Mouse (Mus musculus) mouse trophoblast stem cell (cell line): ENCODE data around the gene Nbea.

Experiments
- in situ Hi-C, 2 experiments: fragments of 300-500 bp; cut with MseI, MboI; formaldehyde crosslinking; loops; 2 replicates in 1 of 2; 3 replicates in 1 of 2; pipeline ENCODE4 v1.15.1; 2025

The Nbea gene

DNA sequence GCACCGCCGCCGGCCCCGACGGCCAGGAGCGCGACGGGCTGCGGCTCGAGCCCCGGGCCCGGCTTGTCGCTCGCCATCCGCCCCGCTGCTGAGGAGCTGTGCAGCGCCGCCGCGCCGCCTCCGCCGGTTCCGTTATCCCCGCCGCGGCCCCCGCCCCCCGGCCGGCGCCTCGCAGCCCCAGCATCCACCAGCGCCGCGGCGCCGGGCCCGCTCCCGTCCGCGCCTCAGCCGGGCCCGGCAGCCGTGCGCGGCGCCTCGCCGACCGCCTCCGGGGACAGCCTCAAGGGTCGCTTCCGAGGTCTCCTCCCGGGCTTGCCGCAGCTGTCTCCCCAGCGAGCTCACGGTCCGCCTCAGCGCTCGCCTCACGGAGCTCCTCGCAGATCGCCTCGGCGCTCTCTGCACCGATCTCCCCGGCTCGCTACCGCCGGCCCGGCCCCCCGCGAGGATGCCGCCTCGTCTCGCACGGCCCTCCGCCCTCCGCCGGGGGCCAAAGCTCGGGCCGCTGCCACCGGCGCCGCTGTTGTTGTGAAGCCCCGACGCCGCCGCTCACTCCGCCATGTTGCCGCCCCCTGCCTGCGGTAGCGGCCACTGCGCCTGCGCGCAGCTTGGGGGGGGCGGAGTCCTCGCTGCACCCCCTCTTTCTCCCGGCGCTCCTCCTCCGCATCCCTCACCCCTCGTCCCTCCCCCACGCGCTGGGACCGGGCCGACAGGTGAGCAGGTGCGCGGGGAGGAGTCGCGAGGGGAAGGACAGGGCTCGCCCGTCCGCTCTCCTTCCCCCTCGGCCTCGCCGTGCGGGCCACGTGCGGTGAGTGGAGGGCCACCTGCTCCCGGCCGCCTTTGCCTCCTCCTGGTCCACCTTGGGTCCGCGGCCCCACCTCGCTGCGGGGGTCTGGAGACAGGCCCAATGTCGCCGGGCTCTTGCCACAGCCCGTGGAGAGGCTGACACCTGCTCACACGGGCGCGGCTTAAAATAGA lies at the start of gene Nbea:
Gene Nbea, minus strand, starts transcription at position 543 of the 975 bp plus-strand sequence.
- in situ Hi-C loops: no loop called here

DNA sequence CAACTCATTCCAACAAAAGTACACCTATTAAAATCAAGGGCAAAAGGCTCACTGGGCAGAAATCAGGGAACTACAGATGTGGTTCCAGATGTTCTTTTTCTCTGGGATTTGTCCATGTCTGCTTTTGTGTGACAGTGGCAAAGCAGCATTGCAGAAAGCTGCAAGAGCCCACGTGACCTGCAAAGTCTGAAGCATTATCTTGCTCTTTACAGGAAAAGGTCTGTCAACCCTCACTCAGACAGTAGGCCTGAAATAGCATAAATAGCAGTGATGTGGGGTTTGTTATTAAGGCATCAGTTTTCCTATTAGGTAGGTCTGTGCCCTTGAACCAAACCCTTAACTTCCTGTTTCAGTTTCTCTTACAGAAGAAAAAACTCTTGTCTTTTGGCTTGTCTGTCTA lies 45.8 kb upstream of the Nbea start:
- in situ Hi-C loops: no loop called here

DNA sequence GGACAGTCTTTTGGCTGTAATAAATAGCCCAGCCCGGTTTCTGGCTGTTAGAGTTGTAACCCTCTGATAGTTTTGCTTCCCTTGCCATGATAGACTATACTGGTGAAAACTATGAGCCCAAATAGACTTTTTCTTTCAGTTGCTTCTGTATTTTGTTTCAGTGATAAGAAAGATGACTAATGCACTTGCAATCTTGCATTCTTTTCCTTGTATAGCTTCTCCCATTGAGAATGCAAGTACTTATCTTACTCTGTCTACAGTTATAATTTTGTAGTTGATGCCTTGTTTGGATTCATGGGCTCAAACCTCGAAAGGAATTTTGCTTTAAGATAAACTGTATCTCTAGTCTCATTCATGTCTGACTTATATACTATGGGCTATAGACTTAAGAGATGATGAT lies 32.5 kb upstream of the Nbea start:
- in situ Hi-C loops: no loop called here

DNA sequence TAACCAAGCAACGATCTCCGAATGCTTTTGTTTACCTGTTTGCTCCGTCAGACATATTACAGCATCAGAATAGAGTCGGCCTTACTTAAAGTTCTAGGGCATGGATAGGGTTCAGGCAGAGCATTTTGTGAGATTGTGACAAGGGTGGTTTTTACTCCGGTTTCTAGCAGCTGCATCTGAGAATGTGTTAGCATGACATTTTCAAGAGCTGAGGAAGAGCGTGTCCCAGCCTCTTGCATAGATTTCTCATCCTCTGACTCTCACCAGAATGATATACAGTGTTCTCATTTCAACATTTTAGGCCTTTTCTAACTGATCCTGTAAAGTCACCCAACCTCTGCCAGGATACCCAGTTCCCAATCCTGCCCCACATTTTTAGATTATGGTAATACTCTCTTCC lies 20.5 kb upstream of the Nbea start:
- in situ Hi-C loops: no loop called here

DNA sequence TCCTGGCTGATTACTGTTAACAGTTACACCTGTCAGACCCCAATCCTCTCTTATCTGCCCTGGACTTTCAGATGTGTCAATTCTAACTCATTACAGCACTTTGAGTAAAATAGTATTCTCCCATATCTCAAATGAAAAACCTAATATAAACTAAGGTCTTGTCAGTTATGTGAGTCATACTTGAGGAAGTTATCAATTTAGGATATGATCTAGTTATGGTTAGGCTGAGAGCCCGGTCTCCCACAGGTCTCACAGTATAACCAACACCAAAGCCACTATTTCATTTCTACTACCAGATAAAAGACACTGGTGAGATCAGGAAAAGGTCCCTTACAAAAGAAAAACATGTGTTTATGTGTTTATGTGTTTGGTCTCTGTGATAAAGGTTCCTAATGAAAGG lies 4.7 kb upstream of the Nbea start:
- in situ Hi-C loops: no loop called here

DNA sequence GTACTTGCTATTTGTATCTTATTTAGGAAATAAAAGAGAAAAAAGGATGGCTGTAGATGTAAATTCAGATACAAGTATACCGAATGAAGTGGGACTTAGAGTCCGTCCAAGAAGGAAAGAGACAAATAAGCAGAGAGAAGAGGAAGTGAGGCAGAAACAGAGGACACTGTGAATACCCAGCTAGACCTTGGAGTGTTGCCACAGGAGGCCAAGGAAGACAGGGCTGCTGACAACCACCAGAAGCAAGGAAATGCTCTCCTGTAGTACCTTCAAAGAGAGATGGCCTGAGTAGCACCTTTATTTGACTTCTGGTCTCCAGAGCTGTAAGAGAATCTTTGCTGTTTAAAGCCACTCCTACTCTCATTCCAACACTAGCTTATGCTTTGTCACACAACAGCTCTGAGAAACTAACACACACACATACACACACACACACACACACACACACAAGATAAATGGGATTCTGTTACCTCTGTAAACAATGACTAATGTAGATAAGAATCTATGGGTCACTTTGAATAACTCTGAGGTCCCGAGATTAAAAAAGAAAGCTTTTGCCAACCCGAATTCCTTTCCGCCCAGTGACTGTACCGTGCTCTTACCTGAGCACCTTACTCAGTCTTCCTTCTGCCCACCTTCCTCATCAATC lies 3.8 kb upstream of the Nbea start:
- in situ Hi-C loops: no loop called here

DNA sequence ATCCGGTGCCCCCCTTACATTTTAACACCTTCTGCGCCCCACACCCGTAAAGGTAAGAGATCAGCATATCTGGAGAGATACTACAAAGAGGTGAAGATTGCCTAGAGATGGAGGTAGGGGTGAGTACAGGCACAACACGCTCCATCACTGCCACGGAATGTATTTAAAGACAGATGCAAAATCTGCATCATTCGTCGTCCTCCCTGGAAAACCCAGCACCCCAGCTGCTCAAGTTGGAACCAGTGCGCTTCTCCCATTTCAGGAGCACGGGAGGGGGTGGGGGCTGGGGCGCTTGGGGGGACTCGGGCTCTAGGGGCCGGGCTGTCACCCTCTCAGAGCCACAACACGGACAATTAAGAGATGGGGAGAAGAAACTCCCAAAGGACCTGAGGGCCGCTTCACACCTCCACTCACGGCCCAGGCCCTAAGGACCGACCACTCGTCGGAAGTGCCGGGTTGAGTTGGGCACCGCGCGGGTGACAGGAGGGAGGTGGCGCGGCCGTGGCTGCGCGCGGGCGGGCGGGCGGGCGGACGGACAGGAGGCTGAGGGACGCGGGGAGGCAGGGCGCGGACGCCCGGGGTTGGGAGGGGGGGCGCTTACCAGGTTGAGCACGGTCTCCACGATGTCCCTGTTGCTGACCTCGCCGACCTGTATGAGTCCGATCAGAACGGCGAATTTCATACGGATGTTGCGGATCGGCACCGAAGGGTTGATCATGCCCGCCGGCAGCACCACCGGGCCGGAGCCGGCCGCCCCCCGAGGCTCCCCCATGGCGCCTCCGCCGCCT lies 936 bp downstream of the Nbea start:
- in situ Hi-C loops: no loop called here

DNA sequence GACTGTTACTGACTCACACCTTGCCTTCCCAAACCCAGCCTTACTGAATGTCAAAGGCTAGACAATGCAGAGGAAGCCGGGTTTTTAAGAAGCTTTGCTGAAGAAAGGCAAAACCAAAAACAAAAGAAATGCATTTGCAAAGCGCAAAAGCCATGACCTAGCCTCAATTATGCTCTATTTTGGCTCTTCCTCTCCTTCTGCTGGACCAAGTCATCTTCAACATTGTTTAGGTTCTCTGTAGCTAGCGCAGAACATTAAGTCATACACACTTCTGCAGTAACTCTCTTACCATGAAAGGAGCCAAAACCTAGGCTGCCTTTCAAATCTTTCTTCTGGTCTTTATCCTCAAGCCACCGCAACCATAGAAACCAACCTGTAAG lies 1.5 kb downstream of the Nbea start:
- in situ Hi-C loops: no loop called here

DNA sequence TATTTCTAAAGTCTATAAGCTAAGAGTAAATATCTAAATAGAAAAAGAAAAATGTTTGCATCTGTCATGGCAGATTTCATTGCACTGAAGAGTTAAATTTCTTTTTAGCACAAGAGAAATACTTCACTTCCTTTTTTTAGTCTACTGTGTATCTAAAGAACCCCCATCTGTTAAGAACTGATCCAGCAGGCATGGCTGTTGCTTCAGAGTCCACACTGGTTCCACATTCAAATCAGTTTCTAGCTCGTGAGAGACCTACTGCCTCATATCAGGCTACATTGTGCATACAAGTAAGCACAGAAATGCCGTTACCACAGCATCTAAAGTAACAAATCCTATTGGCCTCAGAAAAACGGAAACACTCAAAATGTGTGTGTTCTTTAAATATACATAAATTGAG lies 2.5 kb downstream of the Nbea start:
- in situ Hi-C loops: no loop called here

DNA sequence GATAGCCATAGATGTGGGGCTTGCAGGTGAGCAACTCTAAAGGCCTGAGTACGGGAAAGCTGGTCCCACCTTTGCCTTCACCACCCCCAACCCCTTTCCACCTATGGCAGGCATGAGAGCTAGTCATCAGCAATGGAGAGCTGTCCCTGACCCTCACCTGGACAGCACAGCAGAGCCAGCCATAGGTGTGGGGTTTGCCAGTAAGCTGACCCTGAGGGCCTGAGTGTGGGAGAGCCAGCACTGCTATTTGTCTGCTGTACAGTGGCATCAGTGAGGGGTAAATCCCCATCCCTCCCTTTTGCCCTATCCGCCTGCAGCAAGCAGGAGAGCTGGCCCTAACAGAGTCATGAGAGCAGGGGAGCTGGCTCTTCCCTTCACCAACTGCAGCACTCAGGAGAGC lies 25.6 kb downstream of the Nbea start:
- in situ Hi-C loops: no loop called here

DNA sequence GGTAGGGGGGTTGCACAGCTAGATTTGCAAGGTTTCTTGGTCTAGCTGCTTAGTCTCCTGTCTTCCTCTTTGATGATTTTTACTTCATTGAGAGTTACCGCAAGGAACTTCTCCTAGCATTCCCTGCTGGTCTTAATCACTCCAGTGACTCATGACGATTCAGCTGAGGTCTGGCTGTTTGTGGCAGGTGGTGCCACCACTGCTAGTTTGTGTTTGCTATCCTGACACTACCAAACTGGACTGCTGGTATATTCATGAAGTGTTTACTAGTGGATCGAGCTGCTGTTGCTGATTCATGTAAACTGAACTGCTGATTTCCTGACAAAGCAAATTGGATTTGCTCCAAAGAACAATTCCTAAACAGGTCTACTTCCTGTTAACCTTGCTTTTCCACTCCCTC lies 56.8 kb downstream of the Nbea start:
- in situ Hi-C loops: no loop called here

DNA sequence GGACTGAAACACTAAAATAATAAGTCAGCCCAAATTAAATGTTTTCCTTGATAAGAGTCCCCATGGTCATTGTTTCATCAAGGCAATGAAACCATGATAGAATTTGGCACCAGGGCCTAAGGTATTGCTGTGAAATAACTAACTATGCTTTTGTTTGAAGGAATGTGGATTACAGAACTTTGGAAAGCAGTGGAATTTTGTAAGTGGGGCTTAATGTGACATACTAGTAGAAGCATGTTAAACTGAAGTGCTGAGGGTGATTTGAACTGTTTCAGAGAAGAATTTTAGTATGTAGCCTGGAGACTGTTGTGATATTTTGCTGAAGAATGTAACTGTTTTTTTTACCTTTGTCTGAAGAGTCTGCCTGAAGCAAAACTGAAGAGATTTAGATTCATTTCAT lies 66.9 kb downstream of the Nbea start:
- in situ Hi-C loops: no loop called here

DNA sequence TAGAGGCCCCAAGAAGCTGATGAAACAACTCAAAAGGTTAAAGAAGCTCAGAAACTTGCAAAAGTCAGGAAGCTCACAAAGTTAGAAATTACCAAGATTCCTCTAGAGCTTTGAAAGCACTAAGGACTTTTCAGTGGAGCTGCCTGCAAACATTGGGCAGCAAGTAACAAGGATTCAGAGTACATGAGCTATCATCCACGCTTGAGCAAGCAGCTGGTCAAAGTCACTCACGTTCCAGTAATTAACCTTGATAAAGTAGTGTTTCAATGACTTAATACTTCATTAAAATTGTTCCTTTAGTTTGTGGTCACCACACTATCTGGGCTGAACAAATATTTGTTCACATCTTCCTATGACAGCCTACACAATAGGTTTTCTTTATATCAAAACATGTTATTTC lies 75.4 kb downstream of the Nbea start:
- in situ Hi-C loops: no loop called here

DNA sequence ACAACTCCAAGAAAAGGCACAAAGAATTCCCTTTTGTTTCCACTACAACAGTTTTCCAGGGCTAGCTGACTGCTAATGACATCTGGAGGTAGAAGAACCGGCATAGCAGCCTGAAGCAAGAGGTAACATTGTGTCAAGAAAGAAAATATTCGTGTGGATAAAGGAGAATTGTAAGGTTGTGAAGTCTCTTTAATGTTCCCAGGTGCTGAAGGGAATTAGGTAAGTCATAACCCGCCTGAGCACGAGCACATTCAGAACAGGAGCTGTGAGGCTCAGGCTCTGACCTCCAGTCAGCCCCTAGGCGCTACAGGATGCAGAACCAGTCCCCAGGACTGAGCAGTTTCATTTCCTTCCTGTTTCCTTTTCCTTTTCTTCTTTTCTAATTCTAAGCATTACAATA lies 86.4 kb downstream of the Nbea start:
- in situ Hi-C loops: no loop called here

DNA sequence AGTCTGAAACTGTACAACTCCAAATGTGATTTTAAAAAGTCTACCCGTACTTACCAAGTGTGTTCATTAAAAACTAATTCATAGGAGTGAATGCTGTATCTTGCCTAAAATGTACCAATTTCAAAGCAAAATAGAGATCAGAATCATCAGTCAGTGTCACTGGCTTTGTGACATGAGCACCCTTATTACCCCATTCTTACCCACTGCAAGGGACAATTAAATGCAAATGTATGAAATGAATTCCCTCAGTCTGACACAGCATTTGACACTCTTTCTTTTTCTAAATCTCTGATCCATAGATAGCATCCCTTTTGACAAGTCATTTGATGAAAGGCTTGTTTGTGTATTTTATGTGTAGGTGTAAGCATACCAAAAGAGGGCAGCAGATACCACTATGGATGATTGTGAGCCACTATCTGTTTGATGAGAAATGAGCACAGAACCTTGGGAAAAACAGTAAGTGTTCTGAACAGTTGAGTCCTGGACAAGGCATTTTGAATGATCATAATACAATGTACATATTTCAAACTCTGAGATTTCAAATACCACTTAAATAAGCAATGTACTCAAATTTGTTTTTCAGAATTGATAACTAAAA lies 104.4 kb downstream of the Nbea start:
- in situ Hi-C loops: no loop called here

DNA sequence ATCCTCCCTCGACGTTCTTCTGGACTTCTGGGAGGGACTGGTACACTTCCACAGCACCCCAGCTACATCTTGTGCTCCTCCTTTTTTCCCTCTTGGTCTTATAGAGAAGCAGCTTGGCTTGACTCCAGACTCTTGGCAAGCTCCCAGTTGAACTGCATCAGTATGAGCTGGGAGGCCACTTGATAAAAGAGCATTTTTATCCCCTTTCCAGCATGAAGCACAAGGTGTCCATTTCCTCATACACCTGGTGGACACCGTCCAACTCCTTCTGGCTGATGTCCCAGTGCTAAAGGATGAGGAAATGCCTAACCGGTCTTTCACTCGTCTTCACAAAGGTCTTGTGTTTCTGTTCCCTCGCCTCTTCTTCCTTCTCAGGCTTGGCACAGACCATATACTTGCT lies 115.7 kb downstream of the Nbea start:
- in situ Hi-C loops: no loop called here

DNA sequence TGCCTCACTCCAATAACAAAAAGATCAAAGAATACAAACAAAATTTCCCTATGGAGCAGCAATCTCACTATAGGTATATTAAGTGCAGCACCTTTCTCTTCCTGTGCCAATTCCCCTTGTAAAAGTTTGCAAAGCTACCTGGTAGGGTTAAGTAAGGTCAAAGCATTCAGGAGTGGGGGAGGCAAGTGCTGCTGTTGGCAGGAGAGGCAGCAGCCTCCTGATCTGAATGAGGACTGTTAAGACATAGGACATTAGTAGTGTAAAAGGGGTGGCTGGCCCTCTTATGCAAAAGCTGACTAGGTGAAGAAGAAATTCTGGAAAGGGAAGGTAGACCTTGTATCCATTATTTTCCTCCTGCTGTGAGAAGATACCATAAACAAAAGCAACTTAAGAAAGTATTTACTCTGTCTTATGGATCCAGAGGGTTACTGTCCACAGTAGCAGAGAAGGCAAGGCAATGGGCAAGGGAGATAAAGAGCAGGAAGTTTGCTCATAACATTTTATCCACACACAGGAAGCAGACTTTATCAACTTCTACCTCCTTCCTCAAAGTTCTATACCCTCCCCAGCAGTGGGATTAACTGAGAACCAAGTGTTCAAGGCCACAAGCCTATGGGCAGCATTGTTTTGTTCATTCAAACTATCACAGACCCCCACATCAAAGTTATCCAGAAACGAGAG lies 117.0 kb downstream of the Nbea start:
- in situ Hi-C loops: no loop called here

DNA sequence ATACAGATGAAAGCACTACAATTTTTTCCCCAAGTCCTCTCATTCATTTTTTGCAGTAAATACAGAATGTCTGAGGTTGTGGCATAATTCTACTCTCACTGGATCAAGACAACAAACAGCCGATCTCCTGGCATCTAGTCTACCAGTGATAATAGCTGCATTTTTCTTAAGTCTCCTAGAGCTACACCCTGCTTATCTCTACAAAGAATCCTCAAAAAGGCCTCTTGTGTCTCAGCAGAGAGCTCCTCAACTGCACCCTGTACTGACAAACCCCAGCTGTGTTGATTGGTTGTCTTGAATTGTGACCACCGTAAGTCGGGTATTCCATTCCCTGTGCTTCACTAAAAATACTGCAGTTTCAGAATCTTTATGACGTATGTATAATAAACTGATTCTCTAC lies 118.3 kb downstream of the Nbea start:
- in situ Hi-C loops: no loop called here

DNA sequence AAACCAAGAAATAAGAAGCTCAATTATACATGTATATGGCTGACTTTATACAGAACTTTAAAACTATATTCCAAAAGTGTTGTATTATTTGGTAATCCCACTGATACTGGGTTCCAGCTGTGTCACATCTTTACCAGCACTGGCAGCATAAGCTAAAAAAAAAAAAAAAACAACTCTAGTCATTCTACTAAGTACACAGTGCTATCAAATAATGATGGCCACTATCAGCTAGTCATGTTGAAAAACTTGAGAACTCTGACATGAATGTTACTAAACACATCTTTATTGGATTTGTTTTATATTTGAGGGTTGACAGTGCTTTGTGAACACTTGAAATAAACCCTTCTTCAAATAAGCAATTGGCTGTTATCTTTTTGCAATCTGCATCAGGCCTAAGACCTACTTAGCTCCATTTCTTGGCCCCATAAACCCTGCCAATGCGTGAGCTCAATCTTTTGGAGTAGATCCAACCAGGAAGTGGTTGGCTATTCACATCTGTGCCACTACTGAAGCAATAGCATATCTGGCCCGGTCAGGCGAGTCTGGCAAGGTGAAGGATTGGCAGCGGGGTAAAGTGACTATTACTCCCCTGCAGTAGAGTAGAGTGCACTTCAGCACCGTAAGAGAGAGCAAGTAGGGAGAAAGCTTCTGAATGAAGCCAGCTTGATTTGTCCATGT lies 137.7 kb downstream of the Nbea start:
- in situ Hi-C loops: no loop called here

DNA sequence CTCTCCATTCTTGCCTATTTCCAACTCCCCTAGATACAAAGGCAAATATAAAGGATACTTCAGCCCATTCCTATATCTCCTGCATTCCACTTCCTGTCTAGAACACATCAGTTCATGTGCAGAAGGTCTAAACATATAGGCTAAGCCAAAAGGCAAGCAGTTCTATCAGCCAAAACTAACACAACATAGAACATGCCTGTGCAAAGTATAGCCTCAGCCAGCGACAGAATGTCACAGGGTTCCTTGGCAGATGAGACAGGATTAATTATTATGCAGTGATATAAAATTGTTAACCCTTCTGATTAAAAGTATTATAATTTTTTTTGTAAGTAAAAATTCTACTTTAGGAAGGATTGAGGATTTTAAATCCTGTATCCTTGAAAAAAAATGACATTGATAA lies 140.4 kb downstream of the Nbea start:
- in situ Hi-C loops: no loop called here

DNA sequence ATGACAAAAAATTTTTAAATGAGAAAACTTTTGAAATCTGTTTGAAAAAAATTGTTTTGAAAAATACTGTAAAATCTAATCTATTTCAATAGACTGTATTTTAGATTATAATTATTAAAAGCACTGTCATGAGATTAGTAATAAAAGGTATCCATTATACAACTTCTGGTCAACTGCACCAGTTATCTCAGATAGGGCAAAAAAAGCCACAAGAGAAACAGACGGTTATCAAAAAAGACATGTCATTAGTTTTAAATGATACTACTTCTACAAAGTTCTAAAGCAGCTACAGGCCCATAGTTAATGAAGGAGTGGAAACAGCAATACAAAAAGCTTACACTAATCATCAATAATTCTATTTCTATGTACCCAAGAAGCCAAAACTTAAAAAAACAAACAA lies 144.0 kb downstream of the Nbea start:
- in situ Hi-C loops: no loop called here
